Mouse (Mus musculus) lung, embryonic 16.5 days (tissue): ENCODE data around the gene Gnl3. TPM values are rescaled to one million over a fixed set of nuclear protein-coding genes. Genes with fewer than 3 reads are reported as not detected.

ENCODE experiments used
- ATAC-seq: fragments of 200-750 bp; cut with Nextera tagmentation; 2 replicates; pipeline ENCODE4 v1.8.0; 2017; ENCODE audit warnings: low read depth, mild to moderate bottlenecking, moderate library complexity
- H3K27ac ChIP-seq: fragments of 300-500 bp; sonication (generic); 2 replicates; pipeline ENCODE4 v1.5.1; 2014; ENCODE audit warnings: mild to moderate bottlenecking, control low read depth, low read length
- H3K27me3 ChIP-seq: fragments of 300-500 bp; sonication (generic); 2 replicates; pipeline ENCODE4 v1.6.1; 2014; ENCODE audit warnings: low read depth, low read length, mixed read lengths; ENCODE audit not compliant: control insufficient read depth, insufficient read depth
- H3K36me3 ChIP-seq: fragments of 300-500 bp; sonication (generic); 2 replicates; pipeline ENCODE4 v1.6.1; 2014; ENCODE audit warnings: low read length; ENCODE audit not compliant: control insufficient read depth, insufficient read depth
- H3K4me1 ChIP-seq: fragments of 300-500 bp; sonication (generic); replicated peaks from 2 replicates; pipeline ENCODE4 v1.6.1; 2014; ENCODE audit warnings: low read length, mixed read lengths; ENCODE audit not compliant: control insufficient read depth, insufficient read depth
- H3K4me2 ChIP-seq: fragments of 300-500 bp; sonication (generic); 2 replicates; pipeline ENCODE4 v1.6.1; 2014; ENCODE audit warnings: low read depth, low read length, control low read depth
- H3K4me3 ChIP-seq: fragments of 300-500 bp; sonication (generic); 2 replicates; pipeline ENCODE4 v1.5.1; 2014; ENCODE audit warnings: mild to moderate bottlenecking, low read length, control low read depth
- H3K9ac ChIP-seq: fragments of 300-500 bp; sonication (generic); 2 replicates; pipeline ENCODE4 v1.6.1; 2014; ENCODE audit warnings: low read length, control low read depth
- H3K9me3 ChIP-seq: fragments of 300-500 bp; sonication (generic); 2 replicates; pipeline ENCODE4 v1.6.1; 2016; ENCODE audit warnings: low read length; ENCODE audit not compliant: control insufficient read depth
- WGBS: fragments of 180-500 bp; shearing (Covaris S2); extraction: QIAGEN DNeasy Blood & Tissue Kit; methylation state at CpG from one replicate; pipeline ENCODE4 v1.1.7; 2014; 5-methylcytosine and 5-hydroxymethylcytosine counted together
- polyA plus RNA-seq: library from polyadenylated mRNA; unstranded; fragments of >200 nt; fragmentation: Nextera tagmentation; extraction: Ambion mirVana; gene quantifications from 2 replicates; pipeline ENCODE4 v1.2.1, GENCODE M21; 2015

Gene Gnl3
- polyA plus RNA-seq, 1 experiment from 2014 or later: 76.2 TPM

GRCm38 (mm10) chr14:30974204-30974603 lies 44.7 kb downstream of the Gnl3 start:
- Histone ChIP-seq H3K4me1 (no peaks in the 10 kb centered on the region), H3K36me3 (peaks cover 9% of the 10 kb centered on the region), H3K27ac (0 out of 2 replicates have a peak overlapping the region, but pooled peaks have one; percentile 13), H3K4me3 (no peak overlapping the region), H3K9me3 (no peaks in the 10 kb centered on the region), H3K27me3 (no peaks in the 10 kb centered on the region), H3K9ac (no peak overlapping the region), H3K4me2 (no peak overlapping the region)
- peak; percentile 62; the same call in 1 of the 2 replicates for ATAC-seq
- WGBS: 72% methylated on average over 6 of the region's 6 CpGs

Other genes starting within 250 kb of the Gnl3 start
- gene Tmem110, start 193.6 kb downstream of the Gnl3 start, polyA plus RNA-seq: 27.0 and 38.3 TPM in 2 replicates
- gene Mustn1, start 140.0 kb downstream of the Gnl3 start, polyA plus RNA-seq: 9.9 and 12.6 TPM in 2 replicates
- 0.59 and 3.7 TPM in 2 replicates for gene Itih4, start 132.7 kb downstream of the Gnl3 start, polyA plus RNA-seq
- 0.98 and 8.5 TPM in 2 replicates for gene Itih3, start 95.4 kb downstream of the Gnl3 start, polyA plus RNA-seq
- 0.09 and 1.1 TPM in 2 replicates for gene Itih1, start 75.9 kb downstream of the Gnl3 start, polyA plus RNA-seq
- 13.0 and 14.0 TPM in 2 replicates for gene Nek4, start 67.8 kb downstream of the Gnl3 start, polyA plus RNA-seq
- 67.9 and 70.2 TPM in 2 replicates for gene Glt8d1, start 17.8 kb downstream of the Gnl3 start, polyA plus RNA-seq
- 434 and 441 TPM in 2 replicates for gene Spcs1, start 17.5 kb downstream of the Gnl3 start, polyA plus RNA-seq
- gene Pbrm1, start within 50 bp of the Gnl3 start, polyA plus RNA-seq: 115 and 120 TPM in 2 replicates
- 79.4 and 82.2 TPM in 2 replicates for gene Smim4, start 109.8 kb upstream of the Gnl3 start, polyA plus RNA-seq
- gene Nt5dc2, start 111.9 kb upstream of the Gnl3 start, polyA plus RNA-seq: 379 and 414 TPM in 2 replicates
- gene Stab1, start 149.5 kb upstream of the Gnl3 start, polyA plus RNA-seq: 48.9 and 52.1 TPM in 2 replicates
- gene Tnnc1, start 189.2 kb upstream of the Gnl3 start, polyA plus RNA-seq: 93.6 and 113 TPM in 2 replicates
- gene Nisch, start 197.8 kb upstream of the Gnl3 start, polyA plus RNA-seq: 377 and 397 TPM in 2 replicates
- gene Sema3g, start 198.7 kb upstream of the Gnl3 start, polyA plus RNA-seq: 2.3 and 2.7 TPM in 2 replicates
- gene Phf7, start 232.2 kb upstream of the Gnl3 start, polyA plus RNA-seq: 13.5 TPM in 2 replicates
- 79.8 and 82.2 TPM in 2 replicates for gene Bap1, start 232.3 kb upstream of the Gnl3 start, polyA plus RNA-seq